Mouse (Mus musculus) heart, adult 2 months (tissue): ENCODE data around the gene Ahcyl2. TPM values are rescaled to one million over a fixed set of nuclear protein-coding genes. Genes with fewer than 3 reads are reported as not detected.

Source experiments
- DNase-seq, 2 experiments: peaks; one replicate each; pipeline ENCODE4 v3.0.0; 2021
- H3K27ac ChIP-seq: fragments of 200-600 bp; 2 replicates; pipeline ENCODE4 v1.8.1; 2022
- H3K27me3 ChIP-seq: fragments of 200-500 bp; 2 replicates; pipeline ENCODE4 v1.6.1; 2012; ENCODE audit warnings: mild to moderate bottlenecking, low read length, inconsistent platforms, mixed read lengths; ENCODE audit not compliant: control insufficient read depth, insufficient read depth
- H3K36me3 ChIP-seq: fragments of 200-500 bp; 2 replicates; pipeline ENCODE4 v1.6.1; 2012; ENCODE audit warnings: low read length, inconsistent platforms; ENCODE audit not compliant: control insufficient read depth, insufficient read depth
- H3K4me1 ChIP-seq: fragments of 200-500 bp; 2 replicates; pipeline ENCODE4 v1.6.1; 2011; ENCODE audit warnings: low read length; ENCODE audit not compliant: control insufficient read depth, insufficient read depth
- H3K4me3 ChIP-seq: fragments of 200-600 bp; 2 replicates; pipeline ENCODE4 v1.8.1; 2022
- H3K79me2 ChIP-seq: fragments of 200-500 bp; replicated peaks from 2 replicates; pipeline ENCODE4 v1.6.1; 2012; ENCODE audit warnings: mild to moderate bottlenecking, inconsistent platforms, low read length, moderate library complexity, mixed read lengths; ENCODE audit not compliant: control insufficient read depth, insufficient read depth
- H3K9ac ChIP-seq: fragments of 200-500 bp; 2 replicates; pipeline ENCODE4 v1.6.1; 2012; ENCODE audit warnings: low read depth, mild to moderate bottlenecking, control low read depth, inconsistent platforms, low read length, mixed read lengths
- CTCF ChIP-seq: fragments of 200-600 bp; IDR thresholded peaks from 2 replicates; pipeline ENCODE4 v1.8.1; 2022; ENCODE audit warnings: antibody characterized with exemption, mild to moderate bottlenecking, moderate library complexity
- EP300 ChIP-seq: fragments of 200-500 bp; IDR thresholded peaks from 2 replicates; pipeline ENCODE4 v1.6.1; 2011; ENCODE audit warnings: low read depth, low read length, control low read depth; ENCODE audit not compliant: insufficient read depth
- POLR2A ChIP-seq: fragments of 200-500 bp; IDR thresholded peaks from 2 replicates; pipeline ENCODE4 v1.6.1; 2011; ENCODE audit warnings: mild to moderate bottlenecking, low read depth, low read length, control low read depth; ENCODE audit not compliant: insufficient read depth
- WGBS: fragments of 180-500 bp; shearing (Covaris S2); methylation state at CpG from one replicate; pipeline ENCODE4 v1.1.7; 2018; 5-methylcytosine and 5-hydroxymethylcytosine counted together
- intact Hi-C: fragments of 180-260 bp; cut with DNase I; formaldehyde crosslinking; loops from one replicate; pipeline ENCODE4 v1.15.1; 2025
- polyA plus RNA-seq: library from polyadenylated mRNA; depleted of rRNA; stranded (reverse); fragments of >200 nt; gene quantifications from 2 replicates; pipeline ENCODE4 v1.2.3, GENCODE M21; 2012
- total RNA-seq, 2 experiments: library from RNA; stranded (reverse); gene quantifications; 2 replicates each; pipeline ENCODE4 v1.2.3; 2021

Ahcyl2 gene
- total and polyA plus RNA-seq, 3 experiments: 10.5 to 15.6 (median 14.7) TPM

- 73% methylated on average over 6 of the region's 6 CpGs for WGBS
- intact Hi-C loops: no loop called here
- Histone ChIP-seq H3K4me1 (no peaks in the 10 kb centered on the region), H3K4me3 (no peak overlapping the region), H3K27ac (no peak overlapping the region), H3K9ac (no peak overlapping the region), H3K36me3 (no peaks in the 10 kb centered on the region; the same call in 1 of the 2 replicates), H3K27me3 (no peaks in the 10 kb centered on the region), H3K79me2 (no peaks in the 10 kb centered on the region)
- no peak for TF ChIP-seq POLR2A
- no peak for TF ChIP-seq EP300
- TF ChIP-seq CTCF: no peak
- peak in 1 of 2 experiments; percentile 6 for DNase-seq
Observed at GRCm38 (mm10) chr6:29794582-29794981, 26.8 kb downstream of the Ahcyl2 start.

GRCm38 (mm10) chr6:29802979-29803378 is 35.2 kb downstream of the Ahcyl2 start:
- no peaks in the 10 kb centered on the region for H3K27me3 ChIP-seq
- H3K4me1 ChIP-seq: no peaks in the 10 kb centered on the region
- TF ChIP-seq CTCF (no peak), POLR2A (no peak), EP300 (no peak)
- WGBS: 69% methylated on average over 1 of the region's 1 CpGs
- H3K9ac ChIP-seq: no peak overlapping the region
- H3K36me3 ChIP-seq: no peaks in the 10 kb centered on the region
- H3K4me3 ChIP-seq: no peak overlapping the region
- DNase-seq: no peak
- no peaks in the 10 kb centered on the region for H3K79me2 ChIP-seq
- intact Hi-C loops: no loop called here
- H3K27ac ChIP-seq: no peak overlapping the region

GRCm38 (mm10) chr6:29804006-29804405 is 36.2 kb downstream of the Ahcyl2 start:
- no peaks in the 10 kb centered on the region for H3K4me1 ChIP-seq
- no peak overlapping the region for H3K9ac ChIP-seq
- TF ChIP-seq EP300 (no peak), POLR2A (no peak), CTCF (no peak)
- no peak for DNase-seq
- H3K79me2 ChIP-seq: no peaks in the 10 kb centered on the region
- 72% methylated on average over 3 of the region's 3 CpGs for WGBS
- no peaks in the 10 kb centered on the region for H3K27me3 ChIP-seq
- no peak overlapping the region for H3K27ac ChIP-seq
- H3K4me3 ChIP-seq: no peak overlapping the region
- intact Hi-C loops: no loop called here
- no peaks in the 10 kb centered on the region for H3K36me3 ChIP-seq

GRCm38 (mm10) chr6:29805381-29805780 is 37.6 kb downstream of the Ahcyl2 start:
- H3K4me3 ChIP-seq: no peak overlapping the region
- no peaks in the 10 kb centered on the region for H3K36me3 ChIP-seq
- H3K27me3 ChIP-seq: no peaks in the 10 kb centered on the region
- H3K27ac ChIP-seq: no peak overlapping the region
- intact Hi-C loops: no loop called here
- H3K9ac ChIP-seq: no peak overlapping the region
- H3K79me2 ChIP-seq: no peaks in the 10 kb centered on the region
- WGBS: 84% methylated on average over 2 of the region's 2 CpGs
- H3K4me1 ChIP-seq: no peaks in the 10 kb centered on the region
- TF ChIP-seq POLR2A (no peak), CTCF (no peak), EP300 (no peak)
- DNase-seq: no peak

GRCm38 (mm10) chr6:29812076-29812475 is 44.3 kb downstream of the Ahcyl2 start:
- H3K27ac ChIP-seq: no peak overlapping the region
- intact Hi-C loops: loop anchor here (5.0 kb wide), 1 partner anchor 40 kb away; no protein-coding TSS in a partner anchor
- H3K36me3 ChIP-seq: no peaks in the 10 kb centered on the region
- H3K4me3 ChIP-seq: no peak overlapping the region
- no peaks in the 10 kb centered on the region for H3K79me2 ChIP-seq
- DNase-seq: no peak
- no peak overlapping the region for H3K9ac ChIP-seq
- H3K4me1 ChIP-seq: no peaks in the 10 kb centered on the region
- H3K27me3 ChIP-seq: no peaks in the 10 kb centered on the region
- TF ChIP-seq CTCF (no peak), EP300 (no peak), POLR2A (no peak)
- 89% methylated on average over 2 of the region's 2 CpGs for WGBS

GRCm38 (mm10) chr6:29812651-29813050 is 44.8 kb downstream of the Ahcyl2 start:
- intact Hi-C loops: loop anchor here (5.0 kb wide), 1 partner anchor 40 kb away; no protein-coding TSS in a partner anchor
- H3K27me3 ChIP-seq: no peaks in the 10 kb centered on the region
- H3K27ac ChIP-seq: no peak overlapping the region
- no peaks in the 10 kb centered on the region for H3K79me2 ChIP-seq
- H3K4me3 ChIP-seq: no peak overlapping the region
- H3K36me3 ChIP-seq: no peaks in the 10 kb centered on the region
- TF ChIP-seq POLR2A (no peak), CTCF (no peak), EP300 (no peak)
- no peak overlapping the region for H3K9ac ChIP-seq
- WGBS: 41% methylated on average over 1 of the region's 1 CpGs
- no peaks in the 10 kb centered on the region for H3K4me1 ChIP-seq
- no peak for DNase-seq
